Mouse (Mus musculus) frontal cortex, adult 2 months (tissue): ENCODE data around the gene Csad. TPM values are rescaled to one million over a fixed set of nuclear protein-coding genes. Genes with fewer than 3 reads are reported as not detected.

Source experiments
- DNase-seq, 2 experiments: peaks; one replicate each; pipeline ENCODE4 v3.0.0; 2022; ENCODE audit warnings: low spot score in 1 of 2; ENCODE audit errors: extremely low spot score in 1 of 2
- polyA plus RNA-seq: library from polyadenylated mRNA; depleted of rRNA; stranded (reverse); fragments of >200 nt; gene quantifications from 2 replicates; pipeline ENCODE4 v1.2.3, GENCODE M21; 2012; rRNA removed

Gene Csad
- 32.9 and 42.0 TPM in 2 replicates for polyA plus RNA-seq

DNA sequence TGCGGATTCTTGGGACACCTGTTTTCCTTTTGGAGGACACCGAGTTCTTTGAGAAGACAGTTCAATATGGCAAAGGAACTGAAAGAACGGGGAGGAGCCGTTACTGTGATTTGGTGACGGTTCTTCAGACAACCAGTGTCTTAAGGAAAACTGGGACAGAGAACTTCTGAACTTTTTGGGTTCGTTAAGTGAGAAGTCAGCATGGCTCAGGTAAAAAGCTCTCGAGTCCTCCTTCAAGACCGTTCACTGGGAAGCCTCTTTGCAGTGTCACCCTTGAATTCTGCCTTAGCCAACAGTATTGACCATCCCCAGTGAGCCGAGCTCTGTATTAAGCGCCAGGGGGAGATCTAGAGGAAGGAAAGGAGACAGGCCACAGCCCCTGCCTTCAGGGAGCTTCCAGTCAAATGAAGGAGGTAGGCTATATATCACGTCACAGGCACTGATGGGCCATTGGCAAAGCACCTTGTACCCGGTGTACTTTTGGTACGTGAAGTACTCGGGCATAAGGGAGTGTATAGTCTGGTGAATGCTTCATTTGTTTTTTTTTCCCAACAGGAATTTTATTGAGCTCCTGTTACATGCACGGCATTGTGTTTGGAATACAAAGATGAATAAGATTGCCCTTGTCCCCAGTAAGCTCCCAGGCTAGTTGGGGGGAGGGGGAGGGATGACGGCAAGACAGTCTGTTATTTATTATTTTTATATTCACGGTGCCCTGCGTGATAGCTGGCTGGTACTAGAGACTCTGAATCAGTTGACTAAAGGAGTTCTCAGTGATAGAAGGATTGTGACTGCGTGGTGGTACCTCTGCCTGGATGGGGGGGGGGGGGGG is at the start of gene Csad:
Gene Csad, minus strand, starts transcription at position 51 of the 832 bp plus-strand sequence.
- no peak for DNase-seq

GRCm38 (mm10) chr15:102250521-102250920 is 46.0 kb upstream of the Csad start:
- DNase-seq = no peak

DNA sequence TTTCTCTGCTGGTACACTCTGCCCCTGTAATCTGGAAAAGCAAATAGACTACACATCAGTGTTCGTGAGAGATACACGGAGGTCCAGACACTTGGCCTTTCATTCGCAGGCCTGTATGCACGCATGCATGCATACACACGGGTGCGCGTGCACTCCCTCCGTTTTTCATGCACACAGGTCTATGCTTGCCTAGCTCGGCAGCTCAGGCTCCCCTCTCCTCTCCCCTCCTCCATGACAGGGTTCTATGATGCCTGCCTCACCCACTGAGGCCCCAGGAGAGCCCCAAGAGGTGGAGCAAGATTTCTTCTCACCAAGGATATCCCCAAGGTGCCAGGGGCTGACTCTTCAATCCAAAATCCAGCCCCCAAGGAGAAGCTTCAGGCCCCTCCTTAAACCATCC is 45.4 kb upstream of the Csad start:
- no peak for DNase-seq

DNA sequence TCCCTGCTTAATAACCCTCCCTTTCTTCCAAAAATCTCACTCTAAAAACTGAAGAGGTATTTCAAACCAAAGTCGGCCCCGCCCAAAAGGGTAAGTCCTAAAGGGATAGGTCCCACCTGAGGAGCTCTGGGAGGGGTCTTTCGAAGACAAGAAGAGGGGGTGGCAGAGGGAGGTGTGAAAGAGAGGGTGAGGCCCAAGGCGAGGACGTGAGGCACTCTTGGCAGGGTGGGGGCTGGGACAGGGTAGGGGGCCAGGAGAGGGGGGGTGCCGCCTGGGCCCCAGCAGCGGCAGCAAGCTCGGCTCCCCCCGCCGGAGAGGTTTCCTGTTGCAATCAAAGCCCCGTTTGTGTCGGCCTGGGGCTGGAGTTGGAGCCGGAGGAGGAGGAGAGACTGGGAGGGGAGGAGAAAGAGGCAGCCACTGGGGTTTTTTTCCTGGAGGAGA is 44.7 kb upstream of the Csad start:
- DNase-seq = no peak

DNA sequence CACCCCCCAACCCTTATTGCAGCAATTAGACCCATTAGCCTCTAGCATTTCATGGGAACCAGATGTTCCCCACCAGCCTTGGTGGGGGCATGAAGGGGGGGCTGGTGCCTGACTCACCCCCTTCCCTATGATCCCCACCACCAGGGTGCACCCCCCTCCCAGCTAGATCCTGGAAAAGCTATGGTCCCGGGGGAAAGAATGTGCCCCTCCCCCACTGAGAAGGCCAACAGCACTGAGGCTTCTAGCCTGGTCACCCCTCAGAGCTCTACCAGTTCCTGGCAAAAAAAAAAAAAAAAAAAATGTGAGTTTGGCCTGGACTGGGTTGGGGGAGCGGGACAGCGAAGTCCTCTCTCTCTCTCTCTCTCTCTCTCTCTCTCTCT is 44.3 kb upstream of the Csad start:
- DNase-seq = no peak

DNA sequence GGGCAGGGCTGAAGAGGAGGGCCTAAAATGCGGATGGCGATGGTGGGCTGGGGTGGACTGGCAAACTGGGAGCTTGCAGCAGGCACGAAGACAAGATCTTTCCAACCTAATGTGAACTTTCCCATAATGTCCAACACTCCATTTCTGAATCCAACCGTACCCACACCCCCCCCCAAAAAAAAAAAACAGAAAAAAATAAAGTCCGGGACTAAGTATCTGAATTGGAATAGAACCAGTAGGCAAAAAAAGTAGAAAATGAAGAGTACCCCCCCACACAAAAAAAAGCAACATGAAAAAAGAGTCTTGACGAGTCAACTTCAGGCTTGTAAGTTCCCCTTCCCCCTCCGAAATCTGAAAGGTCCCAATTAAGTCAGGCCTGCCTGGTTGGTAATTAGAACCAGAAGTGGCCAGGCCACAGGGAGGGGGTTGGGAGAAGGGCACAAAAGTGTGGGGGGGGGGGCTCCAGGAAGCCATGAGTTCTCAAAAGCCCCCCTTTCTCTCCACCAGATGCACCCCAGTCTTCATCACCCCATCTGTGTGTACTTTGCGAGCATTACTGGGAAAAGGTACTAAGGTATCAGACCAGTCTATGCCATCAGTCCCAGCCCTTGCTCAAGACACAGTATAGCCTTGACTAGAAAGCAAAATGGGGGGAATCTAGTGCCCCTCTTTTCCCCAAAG is 43.7 kb upstream of the Csad start:
- no peak for DNase-seq

GRCm38 (mm10) chr15:102247252-102248130 is 43.0 kb upstream of the Csad start:
- DNase-seq = peak in 1 of 2 experiments; percentile 46

DNA sequence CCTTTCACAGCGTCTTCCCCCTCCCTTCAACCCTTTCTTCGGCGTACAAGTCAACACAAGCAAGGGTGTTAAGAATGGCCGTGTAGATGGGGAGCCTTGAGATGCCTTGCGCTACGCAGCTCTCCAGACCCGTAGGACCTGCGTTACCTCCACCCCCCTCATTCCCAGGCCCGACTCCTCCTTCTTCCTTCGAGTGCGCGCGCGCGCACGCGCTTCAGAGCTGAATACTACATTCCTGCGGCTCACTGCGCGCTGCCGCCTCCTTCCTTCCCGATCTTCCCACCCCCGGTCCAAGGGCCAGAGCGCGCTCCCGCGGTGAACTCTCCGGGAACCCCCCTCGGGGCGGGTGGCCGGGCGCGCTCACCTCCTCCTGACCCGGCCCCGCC is 42.3 kb upstream of the Csad start:
- DNase-seq = peak; percentile 81 to 88

DNA sequence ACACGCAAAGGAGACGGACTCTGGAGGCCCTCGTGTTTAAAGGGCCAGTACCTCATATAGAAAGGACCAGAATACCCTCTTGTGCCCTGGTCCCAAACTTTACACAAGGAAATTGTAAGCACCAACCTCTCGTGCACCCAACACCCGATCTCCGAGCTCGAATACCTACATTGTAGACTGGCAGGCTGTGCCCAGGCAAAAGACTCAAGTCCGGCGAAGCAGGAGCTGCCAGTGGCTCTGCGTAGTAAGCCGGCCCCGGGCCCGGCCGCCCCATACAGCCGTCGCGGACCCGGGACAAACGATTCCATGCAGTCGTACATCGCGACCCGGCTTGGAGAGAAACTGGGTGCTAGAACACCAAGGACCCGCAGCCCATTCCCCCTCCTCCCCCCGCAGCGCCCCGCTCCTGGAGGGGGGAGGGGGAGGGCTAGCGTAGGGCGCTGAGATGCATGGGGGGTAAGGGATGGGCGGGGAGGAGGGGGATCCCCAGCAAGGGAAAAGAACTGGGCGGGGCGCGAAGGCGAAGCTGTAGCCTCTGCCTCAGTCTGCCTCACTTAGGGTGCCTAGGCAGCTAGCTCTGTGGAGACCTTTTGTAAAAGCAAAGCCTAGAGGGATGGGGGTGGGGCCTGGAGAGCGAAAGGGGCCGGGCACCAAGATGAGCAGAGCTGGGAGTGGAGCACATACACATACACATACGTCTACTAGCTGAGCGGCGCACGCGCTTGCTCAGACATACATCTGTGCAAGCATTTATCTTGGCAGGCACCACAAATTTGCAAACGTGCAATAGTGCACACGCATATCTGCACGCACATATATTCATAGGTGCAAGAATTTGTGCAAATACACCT is 41.6 kb upstream of the Csad start:
- DNase-seq = peak; percentile 70 to 78

DNA sequence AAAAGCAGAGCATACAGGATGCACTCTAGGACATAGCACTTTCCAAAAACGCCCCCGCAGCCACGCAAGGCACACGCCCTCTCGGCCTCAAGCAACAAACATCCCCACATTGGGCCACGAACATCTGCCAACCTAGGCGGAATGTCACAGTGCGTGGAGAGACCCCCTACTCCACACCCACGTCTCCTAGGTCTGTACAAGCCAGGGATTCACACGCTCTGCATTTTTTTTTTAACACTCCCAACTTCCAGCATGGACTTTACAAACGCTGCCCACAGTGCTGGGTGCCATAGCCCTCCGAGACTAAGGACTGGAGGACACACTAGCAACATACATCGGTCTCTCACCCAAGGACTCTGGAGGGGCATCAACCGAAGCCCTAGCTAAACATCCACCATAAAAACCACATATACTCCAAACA is 40.9 kb upstream of the Csad start:
- DNase-seq = no peak

DNA sequence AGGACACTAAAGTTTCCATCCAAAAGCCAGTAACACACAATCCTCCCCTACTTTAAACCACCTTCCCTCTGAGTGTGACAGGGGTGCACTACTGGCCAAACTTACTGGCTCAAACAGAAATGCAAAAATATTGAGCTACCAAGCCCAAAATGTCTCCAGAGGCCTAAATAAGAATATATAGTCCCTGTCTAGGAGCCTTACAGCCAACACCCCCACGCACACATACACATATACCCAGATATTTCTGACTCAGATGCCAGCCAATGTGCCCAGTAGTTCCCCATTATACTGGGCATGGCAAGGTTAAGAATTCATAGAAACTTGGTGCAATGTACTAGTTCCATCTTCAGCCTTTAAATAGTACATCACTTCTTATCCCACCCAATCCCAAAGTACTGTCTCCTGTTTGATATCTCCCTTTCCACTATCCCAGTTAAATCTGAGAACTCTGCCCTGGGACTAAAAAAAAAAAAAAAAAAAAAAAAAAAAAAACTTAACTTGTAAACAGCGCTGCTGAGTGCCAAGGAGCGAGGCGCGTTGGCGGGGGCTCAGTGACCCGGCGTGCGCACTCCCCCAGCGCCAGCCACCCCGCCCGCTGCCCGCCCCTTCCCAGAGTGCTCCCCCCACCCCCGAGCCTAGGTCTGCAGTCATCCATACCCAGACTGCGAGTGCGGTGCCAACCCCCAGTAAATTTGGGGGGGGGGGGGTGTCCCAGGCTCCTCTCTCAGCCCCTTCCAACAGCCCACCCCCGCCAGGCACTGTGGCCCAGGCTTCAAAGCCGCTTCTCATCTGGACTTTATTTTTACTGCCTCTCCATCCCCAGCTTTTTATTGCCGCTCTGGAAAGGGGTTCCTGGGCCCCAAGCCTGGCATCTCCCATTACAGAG is 40.0 kb upstream of the Csad start:
- DNase-seq = no peak

DNA sequence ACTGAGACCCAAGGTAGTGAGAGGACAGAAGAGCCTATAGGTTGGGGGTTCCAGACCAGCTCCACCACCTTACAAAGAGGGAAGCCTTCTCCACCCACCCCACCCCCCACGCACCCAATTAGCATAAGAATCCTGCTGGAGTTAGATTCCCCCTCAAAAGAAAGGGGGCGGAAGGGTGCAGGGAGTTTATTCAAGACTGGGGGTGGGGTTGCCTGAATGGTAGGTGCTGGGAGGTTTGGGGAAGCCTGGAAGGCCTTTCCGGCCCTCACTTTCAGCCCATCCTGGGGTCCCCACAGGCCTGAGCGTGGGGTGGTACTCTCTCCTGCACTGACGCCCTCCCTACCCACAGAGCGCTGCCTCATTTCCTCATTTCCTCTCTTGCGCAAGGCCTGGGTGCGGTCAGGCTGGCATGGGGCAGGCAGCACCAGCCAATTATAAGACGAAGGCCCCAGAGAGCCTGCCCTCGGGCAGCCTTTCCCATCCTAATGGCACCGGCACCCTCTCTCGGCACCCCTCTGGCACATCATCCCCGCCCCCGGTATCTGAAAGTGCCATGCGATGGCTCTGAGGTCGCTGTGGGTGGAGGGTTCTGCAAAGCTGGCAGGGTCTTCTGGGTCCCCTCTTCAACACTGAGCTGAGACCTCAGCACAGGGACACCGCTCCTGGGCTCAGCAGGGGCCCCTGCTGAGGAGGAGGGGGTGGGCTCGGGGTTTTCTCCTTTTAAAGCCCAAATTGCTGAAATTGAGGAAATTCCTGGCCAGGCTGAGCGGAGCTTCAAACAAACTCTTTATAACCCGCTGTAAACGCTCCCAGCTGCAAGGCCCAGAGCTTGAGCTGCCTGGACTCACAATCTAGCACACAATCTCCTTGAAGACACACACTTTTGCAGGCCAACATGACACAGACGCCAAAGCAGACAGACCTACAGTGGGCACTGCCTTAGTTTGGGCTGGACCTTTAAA is 39.0 kb upstream of the Csad start:
- no peak for DNase-seq

DNA sequence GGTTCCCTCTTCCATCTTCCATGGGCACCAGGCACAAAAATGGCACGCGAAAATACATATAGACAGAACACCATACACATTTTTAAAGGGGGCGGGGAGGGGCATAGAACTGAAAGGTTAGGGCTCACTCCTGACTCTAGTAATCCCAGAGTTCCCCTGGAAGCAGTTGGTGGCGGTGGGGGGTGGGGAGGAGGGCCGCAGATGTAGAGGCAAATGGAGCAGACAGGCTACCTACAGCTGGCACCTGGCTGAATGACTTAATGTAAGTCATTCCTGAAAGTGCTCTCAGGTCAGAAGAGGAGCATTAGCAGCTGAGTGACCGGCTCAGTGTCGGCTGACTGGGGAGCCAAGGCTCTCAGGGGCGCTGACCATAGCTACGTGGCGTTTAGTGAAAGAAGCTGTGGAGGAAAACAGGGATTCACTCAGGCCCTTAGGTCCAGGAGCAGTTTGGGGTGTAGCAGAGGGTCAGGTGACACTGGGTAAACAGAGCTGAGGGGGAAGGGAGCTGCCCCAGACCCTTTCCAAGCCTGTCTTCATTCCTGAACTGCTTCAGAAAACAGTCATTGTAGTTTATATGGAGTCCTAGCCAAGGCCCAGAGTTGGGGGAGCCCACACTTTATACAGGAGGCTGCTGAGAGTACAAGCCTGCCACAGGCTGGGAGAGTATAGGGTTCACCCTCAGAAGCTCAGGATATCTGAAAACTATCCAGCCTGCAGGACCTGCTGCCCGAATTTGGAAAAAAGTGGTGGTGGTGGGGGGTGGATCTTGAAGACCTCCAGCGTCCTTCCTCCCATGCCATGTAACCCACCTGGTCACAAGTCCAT is 38.1 kb upstream of the Csad start:
- no peak for DNase-seq

DNA sequence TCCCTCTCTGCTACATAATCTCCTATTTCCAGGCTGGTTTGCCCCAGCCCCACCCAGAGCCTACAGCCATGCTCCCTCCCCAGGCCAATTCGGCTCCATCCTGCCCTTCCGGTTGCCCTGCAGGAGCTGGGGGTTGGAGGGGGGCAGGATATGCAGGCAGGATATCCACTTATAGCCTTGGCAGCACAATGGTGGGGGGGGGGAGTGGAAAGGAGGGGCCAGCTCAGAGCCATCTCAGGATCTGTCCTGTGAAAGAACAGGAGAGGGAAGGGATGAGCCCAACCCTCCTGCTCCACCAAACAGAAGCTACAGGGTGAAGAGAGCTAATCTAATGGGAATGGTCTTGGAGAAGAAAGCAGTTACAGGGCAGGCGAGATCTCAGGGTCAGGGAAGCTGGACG is 36.1 kb upstream of the Csad start:
- DNase-seq = no peak

- DNase-seq = no peak
Measured at GRCm38 (mm10) chr15:102239851-102240250, 35.3 kb upstream of the Csad start.

- DNase-seq = peak in 1 of 2 experiments; percentile 78
Measured at GRCm38 (mm10) chr15:102239260-102239590, 34.7 kb upstream of the Csad start.

DNA sequence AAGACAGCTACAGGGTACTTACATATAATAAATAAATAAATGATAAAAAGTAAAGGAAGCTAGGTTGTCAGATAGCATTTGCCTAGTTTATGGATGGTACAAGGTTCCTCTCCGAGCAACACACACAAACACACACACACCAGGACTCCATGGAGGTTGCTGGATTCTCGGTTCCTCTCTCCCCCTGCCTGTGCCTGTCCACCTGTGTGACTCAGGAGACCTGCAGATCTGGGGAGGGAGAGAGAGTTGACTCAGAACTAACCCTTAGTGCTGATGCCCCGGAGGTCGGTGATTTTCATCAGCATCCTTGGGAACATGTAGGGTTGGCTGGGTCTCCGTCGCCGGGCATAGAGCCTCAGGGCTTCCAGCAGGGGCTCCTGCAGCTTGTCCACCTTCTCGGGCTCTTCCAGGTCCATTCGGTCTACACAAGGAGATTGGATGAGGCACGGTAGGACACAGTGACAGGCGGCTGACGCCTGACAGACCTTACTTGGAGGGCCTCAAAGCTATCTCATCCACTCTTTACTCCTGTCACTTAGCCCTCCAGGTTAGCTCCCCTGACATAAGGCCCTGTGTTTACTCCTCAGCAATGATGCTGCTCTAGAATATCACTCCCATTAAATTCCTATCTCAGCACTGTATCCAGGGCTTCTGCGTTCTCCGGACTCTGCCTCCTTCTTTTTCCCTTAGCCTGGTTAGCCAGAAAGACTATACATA is 34.2 kb upstream of the Csad start:
- DNase-seq = no peak
